In the genomic region with DNA sequence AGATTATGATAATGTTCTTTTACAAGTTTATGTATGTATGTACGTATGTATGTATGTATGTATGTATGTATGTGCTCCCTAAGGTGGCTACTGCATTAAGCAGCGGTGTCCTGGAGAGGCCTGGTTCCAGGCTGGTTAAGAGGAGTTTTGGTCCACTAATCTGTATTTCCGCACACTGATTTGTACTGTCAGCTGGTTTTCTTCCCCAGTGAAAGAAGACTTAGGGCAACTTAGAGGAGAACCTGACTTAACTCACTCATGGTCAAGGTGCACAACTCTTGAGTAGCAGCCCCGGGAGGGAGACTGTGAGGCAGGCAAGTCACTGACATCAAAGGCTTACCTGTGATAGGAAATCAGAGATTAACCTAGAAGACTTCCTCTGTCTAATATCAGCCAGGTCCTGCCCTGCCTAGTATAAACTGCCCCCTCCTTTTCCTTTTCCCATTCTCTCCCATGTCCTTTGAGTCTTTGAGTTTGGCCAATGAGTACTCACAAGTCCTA, we compare ENCODE assay signal across 10 mouse cellular contexts. TPM values are rescaled to one million over a fixed set of nuclear protein-coding genes. Genes with fewer than 3 reads are reported as not detected.
DNase-seq lines count a peak whose midpoint lies in the region; ATAC-seq lines count a peak whose summit lies in the region.
"Had no signal": no experiment of that assay in that cellular context is flagged by ENCODE, and none has a peak within 500 bp of the region (broad histone marks: within the 10 kb centered on the region; RNA-seq: fewer than 3 reads in every experiment).

No protein-coding gene starts in this region.

- 84% methylated on average over 4 of the region's 4 CpGs for WGBS in forebrain, embryonic 14.5 days
- WGBS in liver, embryonic 13.5 days (ENCODE audit: insufficient replicate concordance): 78% methylated on average over 4 of the region's 4 CpGs

- ATAC-seq in erythroblast, adult 5-6 weeks (replicated peaks; ENCODE audit: low FRiP score, poor library complexity, severe bottlenecking): no peak
- ATAC-seq in forebrain, embryonic 14.5 days: no peak
- no peak for ATAC-seq in liver, embryonic 13.5 days (ENCODE audit: low read depth)
- ATAC-seq in inflammation-experienced regulatory T-cells, adult 6 months: no peak

- H3K9me3 ChIP-seq in erythroblast, embryonic 14.5 days (ENCODE audit: control insufficient read depth, low read length): no peaks in the 10 kb centered on the region
- no peaks in the 10 kb centered on the region for H3K9me3 ChIP-seq in forebrain, embryonic 14.5 days (replicated peaks; ENCODE audit: control insufficient read depth, low read length)
- H3K9me3 ChIP-seq in liver, embryonic 13.5 days (replicated peaks): no peaks in the 10 kb centered on the region

- peaks cover 52% of the 10 kb centered on the region for H3K4me1 ChIP-seq in erythroblast, embryonic 14.5 days (ENCODE audit: control insufficient read depth)
- peaks cover 16% of the 10 kb centered on the region; the same call in 1 of the 2 replicates for H3K4me1 ChIP-seq in forebrain, embryonic 14.5 days (ENCODE audit: control insufficient read depth, insufficient read depth, low read length)
- H3K4me1 ChIP-seq in liver, embryonic 13.5 days (replicated peaks): peaks cover 39% of the 10 kb centered on the region

- DNase-seq in A20 (ENCODE audit: low read depth, low spot score): peak; percentile 37
- no peak for DNase-seq in forebrain, embryonic 14.5 days (ENCODE audit: low spot score)
- DNase-seq in liver, embryonic 13.5 days: no peak
- no peak for DNase-seq in frontal cortex, postnatal 36 days (ENCODE audit: low spot score in 2 of 2)
- no peak for DNase-seq in B cell, adult 2 months
- DNase-seq: lung, postnatal 14 days had no signal

- peak overlapping the region; percentile 57 for H3K4me2 ChIP-seq in forebrain, embryonic 14.5 days (ENCODE audit: low read length)
- peak overlapping the region; percentile 79 for H3K4me2 ChIP-seq in liver, embryonic 13.5 days

- no peaks in the 10 kb centered on the region for H3K27me3 ChIP-seq in erythroblast, embryonic 14.5 days (ENCODE audit: control insufficient read depth)
- no peaks in the 10 kb centered on the region for H3K27me3 ChIP-seq in forebrain, embryonic 14.5 days (replicated peaks; ENCODE audit: control insufficient read depth, insufficient read depth, low read length)
- H3K27me3 ChIP-seq in liver, embryonic 13.5 days: no peaks in the 10 kb centered on the region

- H3K4me3 ChIP-seq in erythroblast, embryonic 14.5 days (replicated peaks): peak overlapping the region; percentile 65
- peak overlapping the region; percentile 37 for H3K4me3 ChIP-seq in forebrain, embryonic 14.5 days (ENCODE audit: low read depth, low read length)
- peak overlapping the region; percentile 64 for H3K4me3 ChIP-seq in liver, embryonic 13.5 days (replicated peaks)

- no peak overlapping the region for H3K27ac ChIP-seq in forebrain, embryonic 14.5 days (ENCODE audit: low read depth, low read length)
- peak overlapping the region; percentile 97 for H3K27ac ChIP-seq in liver, embryonic 13.5 days

- peak overlapping the region; percentile 74 for H3K9ac ChIP-seq in forebrain, embryonic 14.5 days (ENCODE audit: low read length)
- H3K9ac ChIP-seq in liver, embryonic 13.5 days: peak overlapping the region; percentile 88

- peaks cover 8% of the 10 kb centered on the region for H3K36me3 ChIP-seq in erythroblast, embryonic 14.5 days (ENCODE audit: control insufficient read depth)
- no peaks in the 10 kb centered on the region for H3K36me3 ChIP-seq in forebrain, embryonic 14.5 days (ENCODE audit: control insufficient read depth, insufficient read depth, low read length)
- H3K36me3 ChIP-seq in liver, embryonic 13.5 days: no peaks in the 10 kb centered on the region

RNA-seq across cellular contexts. Expression of a gene that starts 2.0 kb away (rescaled TPM):
- polyA plus RNA-seq in erythroblast, embryonic 14.5 days (2012): 9.1 and 33.9 TPM in 2 replicates
- 139 and 198 TPM in 2 replicates for total RNA-seq in erythroblast, adult 5-6 weeks (2015; ENCODE audit: low replicate concordance)
- 86.0 and 97.2 TPM in 2 replicates for total RNA-seq in erythroblast, adult 5-6 weeks (2017; ENCODE audit: low replicate concordance)
- 5.2 and 9.1 TPM in 2 replicates for polyA plus RNA-seq in forebrain, embryonic 14.5 days (2014; fragmentation: Nextera tagmentation; extraction: Ambion mirVana)
- polyA plus RNA-seq in liver, embryonic 13.5 days (2015; fragmentation: Nextera tagmentation; extraction: Ambion mirVana): 9.8 and 20.7 TPM in 2 replicates
- polyA plus RNA-seq in inflammation-experienced regulatory T-cells, adult 6 months (2017; shearing (Covaris generic)): 1 to 10 TPM in 1 of 3 experiments, not detected in 2; 1.5 TPM

RNA-seq across cellular contexts. Expression of a gene that starts 3.2 kb away (rescaled TPM):
- 34.2 and 64.0 TPM in 2 replicates for polyA plus RNA-seq in erythroblast, embryonic 14.5 days (2012)
- 65.5 and 89.0 TPM in 2 replicates for total RNA-seq in erythroblast, adult 5-6 weeks (2015; ENCODE audit: low replicate concordance)
- 1,562 and 3,181 TPM in 2 replicates for total RNA-seq in erythroblast, adult 5-6 weeks (2017; ENCODE audit: low replicate concordance)
- 58.1 and 74.2 TPM in 2 replicates for polyA plus RNA-seq in forebrain, embryonic 14.5 days (2014; fragmentation: Nextera tagmentation; extraction: Ambion mirVana)
- 53.6 and 86.4 TPM in 2 replicates for polyA plus RNA-seq in liver, embryonic 13.5 days (2015; fragmentation: Nextera tagmentation; extraction: Ambion mirVana)
- polyA plus RNA-seq in inflammation-experienced regulatory T-cells, adult 6 months (2017; shearing (Covaris generic)): 100 to 1,000 TPM in 1 of 3 experiments, 10 to 100 TPM in 2; 36.1 to 104 (median 53.6) TPM

RNA-seq across cellular contexts. Expression of a gene that starts 8.4 kb away (rescaled TPM):
- 7.4 and 13.0 TPM in 2 replicates for polyA plus RNA-seq in erythroblast, embryonic 14.5 days (2012)
- not detected in 2 replicates for total RNA-seq in erythroblast, adult 5-6 weeks (2015; ENCODE audit: low replicate concordance)
- total RNA-seq in erythroblast, adult 5-6 weeks (2017; ENCODE audit: low replicate concordance): 1,803 and 3,861 TPM in 2 replicates
- 23.1 and 35.7 TPM in 2 replicates for polyA plus RNA-seq in forebrain, embryonic 14.5 days (2014; fragmentation: Nextera tagmentation; extraction: Ambion mirVana)
- polyA plus RNA-seq in liver, embryonic 13.5 days (2015; fragmentation: Nextera tagmentation; extraction: Ambion mirVana): 26.9 and 40.6 TPM in 2 replicates
- polyA plus RNA-seq in inflammation-experienced regulatory T-cells, adult 6 months (2017; shearing (Covaris generic)): 10 to 100 TPM in 2 of 3 experiments, 1 to 10 TPM in 1; 9.6 to 22.0 (median 11.1) TPM

RNA-seq across cellular contexts. Expression of a gene that starts 9.6 kb away (rescaled TPM):
- not detected in 2 replicates for polyA plus RNA-seq in erythroblast, embryonic 14.5 days (2012)
- 16.7 and 20.9 TPM in 2 replicates for total RNA-seq in erythroblast, adult 5-6 weeks (2015; ENCODE audit: low replicate concordance)
- 15.1 TPM in 1 of 2 replicates, not detected in the other for total RNA-seq in erythroblast, adult 5-6 weeks (2017; ENCODE audit: low replicate concordance)
- polyA plus RNA-seq in forebrain, embryonic 14.5 days (2014; fragmentation: Nextera tagmentation; extraction: Ambion mirVana): 0.85 TPM in 1 of 2 replicates, not detected in the other
- 2.3 TPM in 2 replicates for polyA plus RNA-seq in liver, embryonic 13.5 days (2015; fragmentation: Nextera tagmentation; extraction: Ambion mirVana)
- polyA plus RNA-seq in inflammation-experienced regulatory T-cells, adult 6 months (2017; shearing (Covaris generic)): not detected
- total RNA-seq: gastrocnemius, adult 8-10 months had no signal

RNA-seq across cellular contexts. Expression of a gene that starts 16.0 kb away (rescaled TPM):
- polyA plus RNA-seq in erythroblast, embryonic 14.5 days (2012): 0.13 and 0.14 TPM in 2 replicates
- 19.2 and 22.6 TPM in 2 replicates for total RNA-seq in erythroblast, adult 5-6 weeks (2015; ENCODE audit: low replicate concordance)
- total RNA-seq in erythroblast, adult 5-6 weeks (2017; ENCODE audit: low replicate concordance): 19.5 and 32.7 TPM in 2 replicates
- 11.8 and 12.5 TPM in 2 replicates for polyA plus RNA-seq in forebrain, embryonic 14.5 days (2014; fragmentation: Nextera tagmentation; extraction: Ambion mirVana)
- polyA plus RNA-seq in liver, embryonic 13.5 days (2015; fragmentation: Nextera tagmentation; extraction: Ambion mirVana): 5.4 and 7.9 TPM in 2 replicates
- polyA plus RNA-seq in inflammation-experienced regulatory T-cells, adult 6 months (2017; shearing (Covaris generic)): 1 to 10 TPM in 2 of 3 experiments, under 1 TPM in 1; 0.38 to 2.2 (median 2.0) TPM
